Mouse (Mus musculus) hindbrain, postnatal 0 days (tissue): ENCODE measurements at regions not wholly inside any gene's neighbourhood (a gene's known extent, or its start where the extent isn't known, plus 50 kb on each side); places are given as distances from the start of the nearest gene placed in this dataset.

Experiments used
- ATAC-seq: fragments of 200-750 bp; cut with Nextera tagmentation; 2 replicates; pipeline ENCODE4 v1.8.0; 2017; ENCODE audit warnings: mild to moderate bottlenecking, moderate TSS enrichment, moderate library complexity
- DNase-seq: peaks from one replicate; pipeline ENCODE4 v3.0.0-alpha.2; 2015; ENCODE audit warnings: low spot score
- H3K27ac ChIP-seq: fragments of 300-500 bp; sonication (generic); 2 replicates; pipeline ENCODE4 v1.5.1; 2014; ENCODE audit warnings: mild to moderate bottlenecking
- H3K27me3 ChIP-seq: fragments of 300-500 bp; sonication (generic); 2 replicates; pipeline ENCODE4 v1.6.1; 2014; ENCODE audit warnings: low read length, mixed read lengths; ENCODE audit not compliant: insufficient read depth
- H3K36me3 ChIP-seq: fragments of 300-500 bp; sonication (generic); 2 replicates; pipeline ENCODE4 v1.6.1; 2014; ENCODE audit warnings: low read length, mixed read lengths; ENCODE audit not compliant: insufficient read depth
- H3K4me1 ChIP-seq: fragments of 300-500 bp; sonication (generic); 2 replicates; pipeline ENCODE4 v1.6.1; 2014; ENCODE audit warnings: antibody characterized with exemption, low read length, mixed read lengths; ENCODE audit not compliant: insufficient read depth
- H3K4me2 ChIP-seq: fragments of 300-500 bp; sonication (generic); 2 replicates; pipeline ENCODE4 v1.6.1; 2014; ENCODE audit warnings: low read depth, mild to moderate bottlenecking, low read length, moderate library complexity, mixed read lengths
- H3K4me3 ChIP-seq: fragments of 300-500 bp; sonication (generic); 2 replicates; pipeline ENCODE4 v1.5.1; 2014; ENCODE audit warnings: low read length
- H3K9ac ChIP-seq: fragments of 300-500 bp; sonication (generic); replicated peaks from 2 replicates; pipeline ENCODE4 v1.6.1; 2014; ENCODE audit warnings: mild to moderate bottlenecking, low read length, moderate library complexity, mixed read lengths
- H3K9me3 ChIP-seq: fragments of 300-500 bp; sonication (generic); 2 replicates; pipeline ENCODE4 v1.6.1; 2016; ENCODE audit warnings: low read length, mixed read lengths
- CTCF ChIP-seq: IDR thresholded peaks from 2 replicates; pipeline ENCODE4 v1.5.1; 2016; ENCODE audit warnings: antibody characterized with exemption, control low read depth, low read depth
- WGBS: fragments of 180-500 bp; shearing (Covaris S2); extraction: QIAGEN DNeasy Blood & Tissue Kit; methylation state at CpG from one replicate; pipeline ENCODE4 v1.1.7; 2014; 5-methylcytosine and 5-hydroxymethylcytosine counted together

GRCm38 (mm10) chr10:102943156-102943555, 86.9 kb downstream of the Alx1 start:
- no peak overlapping the region for H3K9ac ChIP-seq
- H3K36me3 ChIP-seq: no peaks in the 10 kb centered on the region
- no peaks in the 10 kb centered on the region for H3K4me1 ChIP-seq
- ATAC-seq: no peak
- no peaks in the 10 kb centered on the region for H3K27me3 ChIP-seq
- H3K4me3 ChIP-seq: no peak overlapping the region
- TF ChIP-seq CTCF: no peak
- no peak overlapping the region for H3K27ac ChIP-seq
- no peak overlapping the region for H3K4me2 ChIP-seq
- no peak for DNase-seq
- no peaks in the 10 kb centered on the region for H3K9me3 ChIP-seq

- Histone ChIP-seq H3K9me3 (no peaks in the 10 kb centered on the region), H3K27ac (no peak overlapping the region), H3K9ac (no peak overlapping the region), H3K4me2 (no peak overlapping the region), H3K4me3 (no peak overlapping the region), H3K36me3 (no peaks in the 10 kb centered on the region), H3K27me3 (no peaks in the 10 kb centered on the region), H3K4me1 (no peaks in the 10 kb centered on the region)
- DNase-seq (no peak), ATAC-seq (no peak)
- no peak for TF ChIP-seq CTCF
Measured at GRCm38 (mm10) chr10:102940823-102941519, 89.0 kb downstream of the Alx1 start.

- no peak for ATAC-seq
- no peaks in the 10 kb centered on the region for H3K27me3 ChIP-seq
- no peak overlapping the region for H3K9ac ChIP-seq
- no peak overlapping the region for H3K27ac ChIP-seq
- no peak for DNase-seq
- H3K36me3 ChIP-seq: no peaks in the 10 kb centered on the region
- H3K4me1 ChIP-seq: no peaks in the 10 kb centered on the region
- no peak overlapping the region for H3K4me2 ChIP-seq
- no peak for TF ChIP-seq CTCF
- no peaks in the 10 kb centered on the region for H3K9me3 ChIP-seq
- 66% methylated on average over 3 of the region's 3 CpGs for WGBS
- H3K4me3 ChIP-seq: no peak overlapping the region
Measured at GRCm38 (mm10) chr10:102931445-102931844, 98.6 kb downstream of the Alx1 start.

- no peak for DNase-seq
- 79% methylated on average over 1 of the region's 1 CpGs for WGBS
- no peak overlapping the region for H3K27ac ChIP-seq
- no peaks in the 10 kb centered on the region for H3K4me1 ChIP-seq
- no peaks in the 10 kb centered on the region for H3K27me3 ChIP-seq
- TF ChIP-seq CTCF: no peak
- H3K4me2 ChIP-seq: no peak overlapping the region
- no peak for ATAC-seq
- no peak overlapping the region for H3K4me3 ChIP-seq
- no peaks in the 10 kb centered on the region for H3K9me3 ChIP-seq
- H3K9ac ChIP-seq: no peak overlapping the region
- H3K36me3 ChIP-seq: no peaks in the 10 kb centered on the region
Measured at GRCm38 (mm10) chr10:102928651-102929050, 101.4 kb downstream of the Alx1 start.

- no peak overlapping the region for H3K4me3 ChIP-seq
- DNase-seq: no peak
- 66% methylated on average over 2 of the region's 2 CpGs for WGBS
- no peak for ATAC-seq
- H3K27ac ChIP-seq: no peak overlapping the region
- H3K27me3 ChIP-seq: no peaks in the 10 kb centered on the region
- H3K36me3 ChIP-seq: no peaks in the 10 kb centered on the region
- no peaks in the 10 kb centered on the region for H3K9me3 ChIP-seq
- no peak overlapping the region for H3K9ac ChIP-seq
- no peak overlapping the region for H3K4me2 ChIP-seq
- TF ChIP-seq CTCF: no peak
- H3K4me1 ChIP-seq: no peaks in the 10 kb centered on the region
Measured at GRCm38 (mm10) chr10:102897368-102897767, 132.6 kb downstream of the Alx1 start.

GRCm38 (mm10) chr10:102895952-102896351, 134.1 kb downstream of the Alx1 start:
- DNase-seq: no peak
- TF ChIP-seq CTCF: no peak
- 14% methylated on average over 1 of the region's 1 CpGs for WGBS
- Histone ChIP-seq H3K27ac (no peak overlapping the region), H3K36me3 (no peaks in the 10 kb centered on the region), H3K9me3 (no peaks in the 10 kb centered on the region), H3K4me1 (no peaks in the 10 kb centered on the region), H3K27me3 (no peaks in the 10 kb centered on the region), H3K4me3 (no peak overlapping the region), H3K9ac (no peak overlapping the region), H3K4me2 (no peak overlapping the region)
- no peak for ATAC-seq

- Histone ChIP-seq H3K4me3 (no peak overlapping the region), H3K9me3 (no peaks in the 10 kb centered on the region), H3K9ac (no peak overlapping the region), H3K27ac (no peak overlapping the region), H3K36me3 (no peaks in the 10 kb centered on the region), H3K27me3 (no peaks in the 10 kb centered on the region), H3K4me2 (no peak overlapping the region), H3K4me1 (no peaks in the 10 kb centered on the region)
- no peak for ATAC-seq
- no peak for DNase-seq
- 80% methylated on average over 3 of the region's 3 CpGs for WGBS
- no peak for TF ChIP-seq CTCF
Measured at GRCm38 (mm10) chr10:102892373-102892772, 137.6 kb downstream of the Alx1 start.
